Mouse (Mus musculus): ENCODE results near the gene Mgll.

DNA sequence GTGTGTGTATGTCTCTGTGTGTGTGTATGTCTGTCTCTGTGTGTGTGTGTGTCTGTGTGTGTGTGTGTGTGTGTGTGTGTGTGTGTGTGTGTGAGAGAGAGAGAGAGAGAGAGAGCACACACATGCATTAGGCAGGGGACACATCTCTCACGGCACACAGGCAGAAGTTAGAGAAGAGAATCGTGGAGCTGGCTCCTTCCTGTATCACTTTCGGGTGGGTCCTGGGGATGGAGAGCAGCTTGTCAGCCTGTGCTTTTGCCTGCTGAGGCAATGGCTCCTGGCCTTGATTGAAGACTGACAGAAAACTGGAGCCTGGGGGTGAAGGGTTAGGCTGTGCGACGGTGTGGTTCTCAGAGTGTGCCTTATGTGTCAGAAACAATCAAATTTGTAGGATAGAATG is 8.2 kb upstream of the Mgll start:
- TF ChIP-seq CTCF (IDR thresholded peaks at IDR 0.05; ENCODE audit: borderline replicate concordance, insufficient read depth, low read depth, low read length) (no peak), POLR2A (IDR thresholded peaks at IDR 0.05; ENCODE audit: borderline replicate concordance, insufficient read depth, low read length) (no peak)

All from cerebellum, adult 2 months (tissue).